Mouse (Mus musculus) CD4-positive helper T cell, adult 2 months (primary cell): ENCODE data around the gene Ddx10.
A peak's percentile ranks its signal among the peaks of the same experiment; 100 is the strongest.
"Not testable (repeated sequence)": the region's sequence is repeated elsewhere in the genome, so short reads cannot be mapped to it uniquely, and the experiment has no call there.

Experiments
- DNase-seq: peaks from one replicate; pipeline ENCODE4 v3.0.0-alpha.2; 2012; ENCODE audit warnings: low read depth, missing footprints, low spot score

The Ddx10 gene

GRCm38 (mm10) chr9:53144266-53144665, 103.6 kb downstream of the Ddx10 start:
- DNase-seq: peak; percentile 28

DNA sequence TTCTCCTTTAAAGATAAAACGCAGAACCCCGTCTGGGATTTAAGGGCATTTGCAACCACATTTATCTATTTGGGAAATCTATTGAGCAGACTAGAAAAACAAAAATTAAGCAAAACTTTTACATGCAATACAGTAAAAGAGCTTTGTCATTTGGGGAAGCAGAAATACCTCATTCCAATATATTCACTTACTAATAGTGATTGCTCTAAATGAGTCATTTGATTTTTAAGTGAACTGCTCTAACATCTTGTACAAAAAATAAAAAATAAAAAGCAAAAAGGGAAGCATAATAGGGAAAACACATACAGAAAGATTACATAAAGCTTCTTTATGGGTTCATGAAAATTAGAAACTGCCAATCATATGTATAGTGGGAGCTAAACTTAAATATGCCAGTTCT, 104.3 kb downstream of the Ddx10 start:
- no peak for DNase-seq

GRCm38 (mm10) chr9:53142424-53142823, 105.4 kb downstream of the Ddx10 start:
- not testable (repeated sequence) for DNase-seq

DNA sequence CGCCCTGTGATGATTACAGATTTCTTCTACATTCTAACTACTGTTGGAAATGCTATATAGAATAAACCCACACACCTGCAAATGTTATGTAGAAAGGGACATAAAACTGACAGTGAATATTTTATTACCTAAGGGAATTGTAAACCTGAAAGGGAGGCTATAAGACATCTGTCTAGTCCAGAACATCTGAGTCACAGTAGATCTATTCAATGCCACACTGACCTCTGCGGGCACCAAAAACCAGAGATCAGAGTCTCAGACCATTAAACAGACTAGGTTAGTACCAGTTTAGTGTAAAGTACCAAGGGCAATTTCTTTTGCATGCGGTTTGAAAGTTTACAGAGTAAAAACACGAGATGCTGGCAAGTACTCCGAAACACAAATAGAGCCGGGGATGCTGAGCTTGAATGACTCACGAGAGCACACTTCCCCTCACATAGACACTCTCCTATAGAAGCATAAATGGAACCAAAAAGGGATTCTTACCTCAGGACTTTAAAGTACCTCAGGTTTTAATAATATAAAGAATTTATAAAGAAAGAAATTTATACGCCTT, 107.2 kb downstream of the Ddx10 start:
- DNase-seq: no peak

- DNase-seq: no peak
Observed at GRCm38 (mm10) chr9:53132826-53133225, 115.0 kb downstream of the Ddx10 start.

GRCm38 (mm10) chr9:53130460-53130859, 117.4 kb downstream of the Ddx10 start:
- DNase-seq: no peak

GRCm38 (mm10) chr9:53101103-53101502, 146.8 kb downstream of the Ddx10 start:
- no peak for DNase-seq

GRCm38 (mm10) chr9:53095319-53096165, 152.3 kb downstream of the Ddx10 start:
- no peak for DNase-seq

DNA sequence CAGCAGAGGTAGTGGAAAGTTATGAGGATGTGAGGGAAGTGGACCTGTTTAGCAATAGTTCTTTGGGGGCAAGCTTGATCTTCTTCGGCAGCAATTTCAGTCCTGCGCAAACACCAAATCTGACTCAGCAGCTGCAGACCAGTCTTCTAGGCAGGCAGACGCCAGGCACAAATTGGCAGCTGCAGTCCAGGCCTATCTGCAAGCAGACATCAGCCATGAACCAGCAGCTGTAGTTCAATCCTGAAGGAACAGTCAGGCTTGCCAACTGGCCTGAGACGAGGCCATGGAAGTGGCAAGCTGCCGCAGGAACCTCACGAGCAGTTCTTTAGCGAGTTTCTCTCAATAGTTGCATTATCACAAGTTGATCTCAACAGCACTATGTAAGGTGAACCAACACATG, 153.3 kb downstream of the Ddx10 start:
- no peak for DNase-seq

- DNase-seq: no peak
Observed at GRCm38 (mm10) chr9:53077626-53078025, 170.2 kb downstream of the Ddx10 start.

GRCm38 (mm10) chr9:53075931-53076330, 171.9 kb downstream of the Ddx10 start:
- DNase-seq: no peak

GRCm38 (mm10) chr9:53074443-53074842, 173.4 kb downstream of the Ddx10 start:
- DNase-seq: no peak

DNA sequence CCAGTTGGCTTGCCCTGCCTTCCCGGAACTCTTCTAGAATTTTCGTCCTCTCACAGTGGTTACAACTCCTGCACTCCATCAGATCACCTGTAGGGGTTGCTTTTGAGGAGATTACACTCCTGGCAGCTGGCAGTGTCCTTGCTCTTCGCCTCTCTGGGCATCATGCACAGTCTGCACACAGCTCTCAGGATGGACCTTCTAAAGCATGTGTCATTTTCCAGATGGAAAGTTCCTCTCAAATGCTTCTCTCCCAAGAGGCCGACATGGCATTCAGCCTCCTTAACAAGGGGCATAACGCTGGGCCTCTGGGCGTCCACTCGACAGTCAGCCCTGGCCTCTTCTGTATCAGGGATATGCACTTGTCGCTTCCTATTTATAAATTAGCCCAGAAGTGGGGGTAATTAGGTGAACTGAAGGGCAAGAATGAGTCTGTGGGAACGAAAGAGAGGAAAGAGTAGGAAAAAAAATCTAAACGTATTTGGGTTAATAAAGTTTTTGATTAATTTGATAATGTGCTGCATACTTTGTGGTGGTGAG, 174.2 kb downstream of the Ddx10 start:
- no peak for DNase-seq

- DNase-seq: no peak
Observed at GRCm38 (mm10) chr9:53072088-53072487, 175.8 kb downstream of the Ddx10 start.

DNA sequence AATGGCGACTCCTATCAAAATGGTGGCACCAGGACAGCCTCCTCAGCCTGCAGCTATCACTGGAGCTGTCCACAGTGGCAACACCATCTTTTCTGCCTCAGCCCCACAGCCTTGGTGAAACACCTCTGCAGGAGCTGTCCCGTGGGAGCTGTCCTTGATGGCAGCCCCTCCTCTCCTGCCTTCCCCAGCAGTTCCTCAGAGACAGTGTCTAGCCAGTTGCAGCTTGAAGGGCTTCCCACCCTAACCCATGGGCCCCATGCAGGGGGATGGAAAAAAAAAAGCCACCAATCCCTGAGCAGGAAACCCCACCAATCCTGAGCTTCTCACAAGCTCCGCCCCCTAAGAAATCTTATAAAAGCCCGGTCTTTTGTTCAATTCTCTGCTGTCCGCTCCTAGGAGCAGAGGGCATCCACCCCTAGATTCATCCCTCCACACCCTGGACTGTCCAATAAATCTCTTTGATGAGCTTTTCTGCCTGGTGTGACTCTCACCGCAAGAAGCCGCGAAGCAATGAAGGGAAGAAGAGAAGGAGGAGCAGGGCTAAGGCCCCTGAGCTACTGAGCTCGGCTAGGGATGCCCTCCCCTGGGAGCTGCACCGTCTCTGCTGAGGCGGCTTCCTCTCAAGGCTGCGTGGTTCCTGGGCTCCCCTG, 176.9 kb downstream of the Ddx10 start:
- DNase-seq: no peak

- no peak for DNase-seq
Observed at GRCm38 (mm10) chr9:53068166-53068565, 179.7 kb downstream of the Ddx10 start.

DNA sequence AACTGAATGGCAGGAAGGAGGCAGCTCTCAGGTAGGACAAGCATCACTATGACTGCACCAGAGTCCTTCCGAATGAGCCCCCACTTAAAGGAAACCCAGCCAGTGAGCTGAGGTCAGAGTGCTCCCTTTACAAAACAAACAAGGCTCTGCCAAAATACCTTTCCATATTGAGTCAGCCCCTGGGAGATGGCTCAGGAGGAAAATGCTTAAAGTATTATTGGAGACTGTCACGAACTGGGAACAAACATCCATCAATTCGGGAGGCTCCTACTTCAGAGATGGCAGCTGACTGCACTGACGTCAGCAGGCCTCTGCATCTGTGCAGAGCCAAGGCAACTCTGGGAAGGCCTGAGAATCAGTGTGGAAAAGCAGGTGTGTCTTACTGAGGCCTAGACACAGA, 181.4 kb downstream of the Ddx10 start:
- DNase-seq: no peak

- DNase-seq: no peak
Observed at GRCm38 (mm10) chr9:53065028-53065427, 182.8 kb downstream of the Ddx10 start.

DNA sequence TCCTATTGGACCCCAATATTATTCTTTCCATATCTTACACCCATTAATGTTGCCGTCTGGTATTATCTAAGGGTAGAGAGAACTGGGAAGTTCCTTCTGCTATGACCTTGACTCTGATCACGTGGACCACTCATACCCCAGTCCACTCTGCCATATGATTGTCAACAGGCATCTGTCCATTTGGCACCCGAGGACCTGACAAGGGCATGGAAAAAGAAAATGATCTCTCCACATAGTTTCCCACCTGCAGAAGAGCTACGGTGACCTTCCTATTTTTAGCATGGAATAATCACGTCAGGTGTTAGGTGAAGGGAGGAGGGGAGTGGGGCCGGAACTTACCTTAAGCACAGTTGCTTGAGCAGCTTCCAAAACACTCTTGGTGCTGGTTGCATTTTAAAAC, 183.3 kb downstream of the Ddx10 start:
- no peak for DNase-seq

DNA sequence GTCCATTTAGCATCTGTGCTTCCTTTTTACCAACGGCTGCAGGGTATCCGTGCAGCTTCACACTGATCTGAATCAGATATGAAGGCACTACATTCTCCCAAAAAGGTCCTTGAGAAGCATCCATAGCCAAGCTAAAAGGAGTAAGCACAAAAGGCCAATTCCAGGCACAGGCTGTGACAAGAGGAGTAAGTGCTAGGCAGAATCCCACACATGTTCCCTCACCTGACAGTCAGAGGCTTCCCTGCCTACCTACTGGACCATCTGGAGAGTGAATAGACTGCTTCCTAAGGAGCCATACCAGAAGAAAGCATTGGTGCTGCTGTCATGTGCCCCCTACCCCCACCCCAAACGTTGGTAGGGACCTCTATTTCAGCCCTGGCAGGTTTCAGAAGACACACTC, 192.5 kb downstream of the Ddx10 start:
- DNase-seq: no peak
